Mouse (Mus musculus) liver, embryonic 16.5 days (tissue): ENCODE measurements around the gene Wwp2. TPM values are rescaled to one million over a fixed set of nuclear protein-coding genes. Genes with fewer than 3 reads are reported as not detected.

Experiments
- ATAC-seq: fragments of 200-750 bp; cut with Nextera tagmentation; 2 replicates; pipeline ENCODE4 v1.8.0; 2017; ENCODE audit warnings: low read depth, mild to moderate bottlenecking, moderate number of reproducible peaks, moderate library complexity
- H3K27ac ChIP-seq: fragments of 300-500 bp; sonication (generic); 2 replicates; pipeline ENCODE4 v1.5.1; 2014; ENCODE audit warnings: mild to moderate bottlenecking, low read length
- H3K27me3 ChIP-seq: fragments of 300-500 bp; sonication (generic); 2 replicates; pipeline ENCODE4 v1.6.1; 2014; ENCODE audit warnings: low read depth, low read length, mixed read lengths; ENCODE audit not compliant: control insufficient read depth, insufficient read depth
- H3K36me3 ChIP-seq: fragments of 300-500 bp; sonication (generic); 2 replicates; pipeline ENCODE4 v1.6.1; 2014; ENCODE audit warnings: mild to moderate bottlenecking; ENCODE audit not compliant: control insufficient read depth, insufficient read depth
- H3K4me1 ChIP-seq: fragments of 300-500 bp; sonication (generic); 2 replicates; pipeline ENCODE4 v1.6.1; 2014; ENCODE audit warnings: low read depth, low read length, mixed read lengths; ENCODE audit not compliant: control insufficient read depth
- H3K4me2 ChIP-seq: fragments of 300-500 bp; sonication (generic); 2 replicates; pipeline ENCODE4 v1.6.1; 2014; ENCODE audit warnings: low read depth, low read length, mixed read lengths
- H3K4me3 ChIP-seq: fragments of 300-500 bp; sonication (generic); 2 replicates; pipeline ENCODE4 v1.5.1; 2014; ENCODE audit warnings: low read depth, mild to moderate bottlenecking, low read length
- H3K9ac ChIP-seq: fragments of 300-500 bp; sonication (generic); 2 replicates; pipeline ENCODE4 v1.6.1; 2014; ENCODE audit warnings: low read depth, low read length
- H3K9me3 ChIP-seq: fragments of 300-500 bp; sonication (generic); replicated peaks from 2 replicates; pipeline ENCODE4 v1.6.1; 2016; ENCODE audit warnings: low read length; ENCODE audit not compliant: control insufficient read depth
- WGBS: fragments of 180-500 bp; shearing (Covaris S2); extraction: QIAGEN DNeasy Blood & Tissue Kit; methylation state at CpG from one replicate; pipeline ENCODE4 v1.1.7; 2014; ENCODE audit not compliant: insufficient replicate concordance; 5-methylcytosine and 5-hydroxymethylcytosine counted together
- microRNA counts: library from miRNA; unstranded; fragments of <30 nt; microRNA quantifications from one replicate; lab custom pipeline; 2016
- microRNA-seq: library from miRNA; unstranded; fragments of <30 nt; microRNA quantifications from one replicate; pipeline ENCODE4, GENCODE M21; 2016
- polyA plus RNA-seq: library from polyadenylated mRNA; unstranded; fragments of >200 nt; fragmentation: Nextera tagmentation; extraction: Ambion mirVana; gene quantifications from 2 replicates; pipeline ENCODE4 v1.2.1, GENCODE M21; 2015

The Wwp2 gene
- polyA plus RNA-seq, 1 experiment from 2014 or later, result 32.7 TPM

DNA sequence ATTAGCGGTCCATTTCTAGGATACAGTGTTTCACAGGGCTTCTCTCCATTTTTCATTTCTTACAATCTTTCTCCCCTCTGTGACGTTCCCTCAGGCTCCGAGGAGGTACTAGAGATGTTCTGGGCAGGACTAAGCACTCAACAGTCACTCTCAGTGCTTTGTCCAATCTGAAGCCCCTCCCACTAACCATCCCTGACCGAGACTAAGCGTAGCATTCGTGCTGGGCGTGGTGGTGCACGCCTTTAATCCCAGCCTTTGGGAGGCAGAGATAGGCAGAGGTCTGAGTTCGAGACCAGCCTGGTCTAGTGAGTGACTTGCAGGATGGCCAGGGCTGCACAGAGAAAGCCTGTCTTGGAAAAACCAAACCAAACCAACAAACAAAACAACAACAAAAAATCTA lies 163.5 kb downstream of the Wwp2 start:
- Histone ChIP-seq H3K27ac (no peak overlapping the region), H3K4me2 (no peak overlapping the region), H3K4me1 (no peaks in the 10 kb centered on the region), H3K9ac (no peak overlapping the region), H3K9me3 (no peaks in the 10 kb centered on the region), H3K4me3 (no peak overlapping the region), H3K27me3 (no peaks in the 10 kb centered on the region), H3K36me3 (no peaks in the 10 kb centered on the region)
- no peak for ATAC-seq
- 69% methylated on average over 9 of the region's 9 CpGs for WGBS

DNA sequence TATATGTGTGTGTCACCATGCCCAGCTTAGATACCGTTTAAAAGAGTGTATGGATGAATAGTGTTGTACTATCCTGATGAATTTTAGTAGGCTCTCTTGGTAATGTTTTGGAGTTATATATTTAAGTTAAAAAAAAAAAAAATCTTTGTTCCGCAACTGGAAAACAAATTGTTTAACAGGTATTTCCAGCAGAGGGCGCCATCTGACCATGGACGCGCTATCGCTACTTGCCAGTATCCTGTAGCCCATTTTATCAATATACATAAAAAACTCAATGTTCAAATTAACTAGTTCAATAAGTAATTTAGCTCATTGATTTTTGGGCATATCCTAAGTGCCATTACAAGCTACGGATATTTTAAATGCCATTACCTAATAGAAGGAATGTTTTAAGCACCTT lies 166.9 kb downstream of the Wwp2 start:
- H3K9me3 ChIP-seq, result no peaks in the 10 kb centered on the region
- no peak overlapping the region for H3K4me2 ChIP-seq
- no peaks in the 10 kb centered on the region for H3K4me1 ChIP-seq
- no peaks in the 10 kb centered on the region for H3K36me3 ChIP-seq
- H3K4me3 ChIP-seq, result no peak overlapping the region
- H3K9ac ChIP-seq, result no peak overlapping the region
- H3K27ac ChIP-seq, result no peak overlapping the region
- ATAC-seq, result no peak
- H3K27me3 ChIP-seq, result no peaks in the 10 kb centered on the region
- 5% methylated on average over 7 of the region's 7 CpGs for WGBS

MicroRNA genes within 50 kb of the gene (microRNA counts, 519-probe panel; counts per million panel counts)
- microRNA mmu-miR-140 (lab: Ali Mortazavi, UCI), result 2,699 counts per million, percentile 74 among the panel's probes with 10 or more counts

Small RNA genes within 50 kb of the gene (microRNA-seq; reads per million reads assigned to microRNA genes)
- 5,411 reads per million, percentile 89 among the genes with 10 or more reads in this experiment for gene Mir140

Other genes starting within 250 kb of the Wwp2 start
- 1.5 TPM in 2 replicates for gene Nfat5, start 142.9 kb upstream of the Wwp2 start, polyA plus RNA-seq
- 12.7 and 13.8 TPM in 2 replicates for gene Nqo1, start 33.2 kb upstream of the Wwp2 start, polyA plus RNA-seq
- 23.4 and 25.4 TPM in 2 replicates for gene Nob1, start 11.3 kb upstream of the Wwp2 start, polyA plus RNA-seq
- 99.8 and 109 TPM in 2 replicates for gene Psmd7, start 152.1 kb downstream of the Wwp2 start, polyA plus RNA-seq